Mouse (Mus musculus): ENCODE data around the gene Rabgef1. TPM values are rescaled to one million over a fixed set of nuclear protein-coding genes. Genes with fewer than 3 reads are reported as not detected.

Gene Rabgef1
- polyA plus RNA-seq (2016; fragmentation: Nextera tagmentation; extraction: Ambion mirVana) = 21.2 and 25.5 TPM in 2 replicates

GRCm38 (mm10) chr5:130171423-130171954 lies at the start of gene Rabgef1:
TSS of gene Rabgef1 (plus strand) at chr5:130171798.
- H3K4me3 ChIP-seq = peak within 1 kb of the TSS; percentile 93
- H3K4me1 ChIP-seq = peaks cover 29% of the 10 kb centered on the region
- H3K9me3 ChIP-seq = no peaks in the 10 kb centered on the region
- H3K36me3 ChIP-seq = no peaks in the 10 kb centered on the region
- DNase-seq (ENCODE audit: low spot score) = peak; percentile 97
- peak within 1 kb of the TSS; percentile 93 for H3K27ac ChIP-seq
- WGBS = under 1% methylated on average over 60 of the region's 62 CpGs
- no peaks in the 10 kb centered on the region for H3K27me3 ChIP-seq (ENCODE audit: insufficient read depth, poor library complexity, severe bottlenecking)

GRCm38 (mm10) chr5:130122355-130122754 lies 49.2 kb upstream of the Rabgef1 start:
- Histone ChIP-seq H3K4me1 (peaks cover 18% of the 10 kb centered on the region), H3K27me3 (ENCODE audit: insufficient read depth, poor library complexity, severe bottlenecking) (no peaks in the 10 kb centered on the region), H3K4me3 (no peak overlapping the region), H3K27ac (no peak overlapping the region), H3K36me3 (peaks cover 4% of the 10 kb centered on the region; the same call in 1 of the 2 replicates), H3K9me3 (no peaks in the 10 kb centered on the region)
- no peak for DNase-seq (ENCODE audit: low spot score)
- WGBS = 90% methylated on average over 2 of the region's 2 CpGs

GRCm38 (mm10) chr5:130124271-130124670 lies 47.3 kb upstream of the Rabgef1 start:
- H3K9me3 ChIP-seq = no peaks in the 10 kb centered on the region
- WGBS = 77% methylated on average over 5 of the region's 5 CpGs
- no peak overlapping the region for H3K27ac ChIP-seq
- H3K27me3 ChIP-seq (ENCODE audit: insufficient read depth, poor library complexity, severe bottlenecking) = no peaks in the 10 kb centered on the region
- peaks cover 4% of the 10 kb centered on the region; the same call in 1 of the 2 replicates for H3K36me3 ChIP-seq
- no peak for DNase-seq (ENCODE audit: low spot score)
- no peak overlapping the region for H3K4me3 ChIP-seq
- H3K4me1 ChIP-seq = peaks cover 11% of the 10 kb centered on the region

- Histone ChIP-seq H3K4me3 (no peak overlapping the region), H3K4me1 (no peaks in the 10 kb centered on the region), H3K9me3 (no peaks in the 10 kb centered on the region), H3K27me3 (ENCODE audit: insufficient read depth, poor library complexity, severe bottlenecking) (peaks cover 6% of the 10 kb centered on the region; the same call in 1 of the 2 replicates), H3K27ac (no peak overlapping the region), H3K36me3 (no peaks in the 10 kb centered on the region)
- 81% methylated on average over 10 of the region's 11 CpGs for WGBS
- no peak for DNase-seq (ENCODE audit: low spot score)
Measured at GRCm38 (mm10) chr5:130128686-130129523, 42.7 kb upstream of the Rabgef1 start.

- 87% methylated on average over 5 of the region's 5 CpGs for WGBS
- DNase-seq (ENCODE audit: low spot score) = no peak
- Histone ChIP-seq H3K9me3 (no peaks in the 10 kb centered on the region), H3K27ac (no peak overlapping the region), H3K27me3 (ENCODE audit: insufficient read depth, poor library complexity, severe bottlenecking) (peaks cover 6% of the 10 kb centered on the region; the same call in 1 of the 2 replicates), H3K4me1 (no peaks in the 10 kb centered on the region), H3K36me3 (peaks cover 3% of the 10 kb centered on the region; the same call in 1 of the 2 replicates), H3K4me3 (no peak overlapping the region)
Measured at GRCm38 (mm10) chr5:130129524-130129793, 42.1 kb upstream of the Rabgef1 start.

GRCm38 (mm10) chr5:130136597-130136996 lies 35.0 kb upstream of the Rabgef1 start:
- no peaks in the 10 kb centered on the region for H3K4me1 ChIP-seq
- H3K4me3 ChIP-seq = no peak overlapping the region
- no peak for DNase-seq (ENCODE audit: low spot score)
- peaks cover 19% of the 10 kb centered on the region; the same call in 1 of the 2 replicates for H3K27me3 ChIP-seq (ENCODE audit: insufficient read depth, poor library complexity, severe bottlenecking)
- H3K27ac ChIP-seq = no peak overlapping the region
- H3K36me3 ChIP-seq = peaks cover 8% of the 10 kb centered on the region
- WGBS = 93% methylated on average over 13 of the region's 13 CpGs
- H3K9me3 ChIP-seq = no peaks in the 10 kb centered on the region

GRCm38 (mm10) chr5:130139393-130139792 lies 32.2 kb upstream of the Rabgef1 start:
- peaks cover 5% of the 10 kb centered on the region for H3K36me3 ChIP-seq
- H3K4me1 ChIP-seq = peaks cover 7% of the 10 kb centered on the region; the same call in 1 of the 2 replicates
- whole genome bisulfite sequencing = 26% methylated on average over 8 of the region's 8 CpGs
- H3K27ac ChIP-seq = no peak overlapping the region
- peak; percentile 78 for DNase-seq (ENCODE audit: low spot score)
- peaks cover 31% of the 10 kb centered on the region for H3K27me3 ChIP-seq (ENCODE audit: insufficient read depth, poor library complexity, severe bottlenecking)
- no peaks in the 10 kb centered on the region for H3K9me3 ChIP-seq
- no peak overlapping the region for H3K4me3 ChIP-seq

- no peak for DNase-seq (ENCODE audit: low spot score)
- WGBS = 74% methylated on average over 5 of the region's 5 CpGs
- Histone ChIP-seq H3K4me1 (peaks cover 19% of the 10 kb centered on the region), H3K27me3 (ENCODE audit: insufficient read depth, poor library complexity, severe bottlenecking) (peaks cover 26% of the 10 kb centered on the region), H3K36me3 (no peaks in the 10 kb centered on the region), H3K27ac (no peak overlapping the region), H3K9me3 (no peaks in the 10 kb centered on the region), H3K4me3 (no peak overlapping the region)
Measured at GRCm38 (mm10) chr5:130141138-130141537, 30.5 kb upstream of the Rabgef1 start.

- H3K9me3 ChIP-seq = no peaks in the 10 kb centered on the region
- H3K27ac ChIP-seq = no peak overlapping the region
- H3K27me3 ChIP-seq (ENCODE audit: insufficient read depth, poor library complexity, severe bottlenecking) = peaks cover 23% of the 10 kb centered on the region
- 51% methylated on average over 4 of the region's 4 CpGs for WGBS
- H3K4me1 ChIP-seq = peaks cover 19% of the 10 kb centered on the region
- no peaks in the 10 kb centered on the region for H3K36me3 ChIP-seq
- DNase-seq (ENCODE audit: low spot score) = no peak
- no peak overlapping the region for H3K4me3 ChIP-seq
Measured at GRCm38 (mm10) chr5:130142041-130142440, 29.6 kb upstream of the Rabgef1 start.

- peaks cover 20% of the 10 kb centered on the region for H3K27me3 ChIP-seq (ENCODE audit: insufficient read depth, poor library complexity, severe bottlenecking)
- 85% methylated on average over 7 of the region's 7 CpGs for WGBS
- peaks cover 19% of the 10 kb centered on the region for H3K4me1 ChIP-seq
- no peaks in the 10 kb centered on the region for H3K9me3 ChIP-seq
- DNase-seq (ENCODE audit: low spot score) = no peak
- H3K4me3 ChIP-seq = no peak overlapping the region
- H3K27ac ChIP-seq = no peak overlapping the region
- H3K36me3 ChIP-seq = no peaks in the 10 kb centered on the region
Measured at GRCm38 (mm10) chr5:130143101-130143500, 28.5 kb upstream of the Rabgef1 start.

GRCm38 (mm10) chr5:130143977-130144333 lies 27.6 kb upstream of the Rabgef1 start:
- peak overlapping the region; percentile 91 for H3K27ac ChIP-seq
- DNase-seq (ENCODE audit: low spot score) = peak; percentile 93
- 4% methylated on average over 20 of the region's 20 CpGs for WGBS

GRCm38 (mm10) chr5:130144334-130145312 lies 27.0 kb upstream of the Rabgef1 start, which contains the start of gene Kctd7:
TSS of gene Kctd7 (plus strand) at chr5:130144861.
- WGBS = under 1% methylated on average over 66 of the region's 66 CpGs

More at GRCm38 (mm10) chr5:130143977-130144333, 27.6 kb upstream of the Rabgef1 start:
- Histone ChIP-seq H3K36me3 (no peaks in the 10 kb centered on the region), H3K4me3 (peak overlapping the region; percentile 79), H3K9me3 (no peaks in the 10 kb centered on the region), H3K4me1 (peaks cover 19% of the 10 kb centered on the region), H3K27me3 (ENCODE audit: insufficient read depth, poor library complexity, severe bottlenecking) (peaks cover 16% of the 10 kb centered on the region)

More at GRCm38 (mm10) chr5:130144334-130145312, 27.0 kb upstream of the Rabgef1 start, which contains the start of gene Kctd7:
- peak within 1 kb of the TSS; percentile 79 for H3K4me3 ChIP-seq
- H3K9me3 ChIP-seq = no peaks in the 10 kb centered on the region
- peaks cover 16% of the 10 kb centered on the region for H3K27me3 ChIP-seq (ENCODE audit: insufficient read depth, poor library complexity, severe bottlenecking)
- peak; percentile 99 for DNase-seq (ENCODE audit: low spot score)
- no peaks in the 10 kb centered on the region for H3K36me3 ChIP-seq
- peaks cover 19% of the 10 kb centered on the region for H3K4me1 ChIP-seq
- H3K27ac ChIP-seq = peak within 1 kb of the TSS; percentile 91
